Mouse (Mus musculus): ENCODE measurements around the gene Unc50. TPM values are rescaled to one million over a fixed set of nuclear protein-coding genes. Genes with fewer than 3 reads are reported as not detected.

Gene Unc50
- 82.5 and 88.1 TPM in 2 replicates for polyA plus RNA-seq (2014; fragmentation: Nextera tagmentation; extraction: Ambion mirVana)

GRCm38 (mm10) chr1:37429366-37430296 is at the start of gene Unc50, which contains the start of gene Coa5:
TSS of gene Unc50 (plus strand) at chr1:37430139.
TSS of gene Coa5 (minus strand) at chr1:37430103.
- H3K4me2 ChIP-seq, result peak within 1 kb of the TSS; percentile 90
- 2% methylated on average over 57 of the region's 57 CpGs for WGBS (ENCODE audit: insufficient replicate concordance)
- H3K4me3 ChIP-seq (ENCODE audit: low read depth, low read length), result peak within 1 kb of the TSS; percentile 89
- ATAC-seq (replicated peaks; ENCODE audit: insufficient number of reproducible peaks, low FRiP score, low TSS enrichment), result peak; percentile 97
- peaks cover 17% of the 10 kb centered on the region for H3K36me3 ChIP-seq (ENCODE audit: control insufficient read depth, insufficient read depth, low read length)
- peak within 1 kb of the TSS; percentile 91 for H3K9ac ChIP-seq (ENCODE audit: low read depth, low read length)
- no peaks in the 10 kb centered on the region for H3K27me3 ChIP-seq (ENCODE audit: control insufficient read depth, insufficient read depth, low read length)
- H3K9me3 ChIP-seq (replicated peaks; ENCODE audit: control insufficient read depth, low read length), result no peaks in the 10 kb centered on the region
- H3K27ac ChIP-seq (ENCODE audit: low read depth, low read length), result peak within 1 kb of the TSS; percentile 71
- H3K4me1 ChIP-seq (ENCODE audit: control insufficient read depth, insufficient read depth, low read length), result peaks cover 19% of the 10 kb centered on the region

DNA sequence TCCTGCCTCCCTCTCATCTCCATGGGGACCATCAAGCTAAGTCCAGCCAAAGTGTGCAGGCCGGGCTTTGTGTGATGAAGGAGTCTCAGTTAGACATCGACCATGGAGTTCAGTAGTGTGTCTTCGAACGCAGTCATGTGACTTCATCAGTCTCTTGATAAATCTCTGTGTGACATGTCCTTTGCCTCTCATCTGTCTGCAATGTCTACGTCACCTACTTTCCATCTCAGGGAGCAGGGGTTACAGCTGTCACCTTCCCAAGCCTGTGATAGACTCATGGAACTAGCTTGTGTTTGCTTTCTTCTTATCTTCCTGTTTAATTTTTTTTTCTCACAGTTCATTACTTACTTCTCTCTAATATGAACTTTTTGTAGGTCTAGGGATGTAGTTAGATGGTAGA is 49.0 kb upstream of the Unc50 start:
- H3K27ac ChIP-seq (ENCODE audit: low read depth, low read length), result no peak overlapping the region
- no peak overlapping the region for H3K4me3 ChIP-seq (ENCODE audit: low read depth, low read length)
- H3K4me1 ChIP-seq (ENCODE audit: control insufficient read depth, insufficient read depth, low read length), result peaks cover 10% of the 10 kb centered on the region
- 74% methylated on average over 5 of the region's 5 CpGs for WGBS (ENCODE audit: insufficient replicate concordance)
- no peak for ATAC-seq (replicated peaks; ENCODE audit: insufficient number of reproducible peaks, low FRiP score, low TSS enrichment)
- H3K9me3 ChIP-seq (replicated peaks; ENCODE audit: control insufficient read depth, low read length), result no peaks in the 10 kb centered on the region
- no peak overlapping the region for H3K9ac ChIP-seq (ENCODE audit: low read depth, low read length)
- H3K4me2 ChIP-seq, result no peak overlapping the region
- no peaks in the 10 kb centered on the region for H3K27me3 ChIP-seq (ENCODE audit: control insufficient read depth, insufficient read depth, low read length)
- H3K36me3 ChIP-seq (ENCODE audit: control insufficient read depth, insufficient read depth, low read length), result no peaks in the 10 kb centered on the region

GRCm38 (mm10) chr1:37384304-37384703 is 45.6 kb upstream of the Unc50 start:
- Histone ChIP-seq H3K27ac (ENCODE audit: low read depth, low read length) (0 out of 2 replicates have a peak overlapping the region, but pooled peaks have one; percentile 6), H3K9ac (ENCODE audit: low read depth, low read length) (no peak overlapping the region), H3K4me3 (ENCODE audit: low read depth, low read length) (no peak overlapping the region), H3K9me3 (replicated peaks; ENCODE audit: control insufficient read depth, low read length) (no peaks in the 10 kb centered on the region), H3K4me1 (ENCODE audit: control insufficient read depth, insufficient read depth, low read length) (peaks cover 21% of the 10 kb centered on the region), H3K4me2 (no peak overlapping the region), H3K36me3 (ENCODE audit: control insufficient read depth, insufficient read depth, low read length) (no peaks in the 10 kb centered on the region), H3K27me3 (ENCODE audit: control insufficient read depth, insufficient read depth, low read length) (no peaks in the 10 kb centered on the region)
- ATAC-seq (replicated peaks; ENCODE audit: insufficient number of reproducible peaks, low FRiP score, low TSS enrichment), result no peak
- 58% methylated on average over 3 of the region's 3 CpGs for WGBS (ENCODE audit: insufficient replicate concordance)

DNA sequence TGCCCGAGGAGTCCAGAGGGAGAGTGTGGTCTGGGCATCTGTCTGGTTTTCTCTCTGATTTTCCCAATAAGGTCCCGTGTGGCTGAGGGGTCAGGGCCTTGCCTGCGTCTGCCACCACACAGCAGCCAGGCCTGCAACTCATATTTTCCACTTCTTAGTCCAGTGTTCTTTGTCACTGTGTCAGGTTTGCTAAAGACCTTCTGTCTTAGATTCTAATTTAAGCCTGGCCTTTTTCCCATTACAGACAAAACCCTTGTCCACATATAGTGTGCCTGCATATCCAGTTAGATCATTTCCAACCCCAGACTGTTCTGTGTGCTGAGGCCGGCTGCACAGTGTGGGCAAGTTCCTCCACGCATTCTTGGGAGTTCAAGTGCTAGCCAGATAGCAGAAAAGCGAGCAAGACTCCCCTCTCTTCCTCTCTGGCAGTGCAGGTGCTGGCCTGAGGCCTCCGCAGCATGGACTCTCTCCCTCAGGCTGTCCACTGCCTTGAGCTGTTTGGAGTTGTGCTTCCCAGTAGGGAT is 43.4 kb upstream of the Unc50 start:
- Histone ChIP-seq H3K9me3 (replicated peaks; ENCODE audit: control insufficient read depth, low read length) (no peaks in the 10 kb centered on the region), H3K4me1 (ENCODE audit: control insufficient read depth, insufficient read depth, low read length) (peaks cover 21% of the 10 kb centered on the region), H3K4me2 (no peak overlapping the region), H3K4me3 (ENCODE audit: low read depth, low read length) (no peak overlapping the region), H3K27ac (ENCODE audit: low read depth, low read length) (peak overlapping the region; percentile 83), H3K9ac (ENCODE audit: low read depth, low read length) (peak overlapping the region; percentile 46; the same call in 1 of the 2 replicates), H3K36me3 (ENCODE audit: control insufficient read depth, insufficient read depth, low read length) (0 out of 2 replicates have a peak, but pooled peaks cover 3% of the 10 kb centered on the region), H3K27me3 (ENCODE audit: control insufficient read depth, insufficient read depth, low read length) (no peaks in the 10 kb centered on the region)
- 40% methylated on average over 7 of the region's 7 CpGs for WGBS (ENCODE audit: insufficient replicate concordance)
- peak; percentile 50; the same call in 1 of the 2 replicates for ATAC-seq (replicated peaks; ENCODE audit: insufficient number of reproducible peaks, low FRiP score, low TSS enrichment)

GRCm38 (mm10) chr1:37393174-37393573 is 36.8 kb upstream of the Unc50 start:
- Histone ChIP-seq H3K27me3 (ENCODE audit: control insufficient read depth, insufficient read depth, low read length) (no peaks in the 10 kb centered on the region), H3K9me3 (replicated peaks; ENCODE audit: control insufficient read depth, low read length) (no peaks in the 10 kb centered on the region), H3K27ac (ENCODE audit: low read depth, low read length) (no peak overlapping the region), H3K9ac (ENCODE audit: low read depth, low read length) (no peak overlapping the region), H3K4me3 (ENCODE audit: low read depth, low read length) (no peak overlapping the region), H3K4me1 (ENCODE audit: control insufficient read depth, insufficient read depth, low read length) (peaks cover 6% of the 10 kb centered on the region; the same call in 1 of the 2 replicates), H3K36me3 (ENCODE audit: control insufficient read depth, insufficient read depth, low read length) (peaks cover 9% of the 10 kb centered on the region; the same call in 1 of the 2 replicates), H3K4me2 (no peak overlapping the region)
- 75% methylated on average over 5 of the region's 5 CpGs for WGBS (ENCODE audit: insufficient replicate concordance)
- ATAC-seq (replicated peaks; ENCODE audit: insufficient number of reproducible peaks, low FRiP score, low TSS enrichment), result no peak

GRCm38 (mm10) chr1:37396481-37396880 is 33.5 kb upstream of the Unc50 start:
- no peak overlapping the region for H3K9ac ChIP-seq (ENCODE audit: low read depth, low read length)
- no peak for ATAC-seq (replicated peaks; ENCODE audit: insufficient number of reproducible peaks, low FRiP score, low TSS enrichment)
- H3K4me2 ChIP-seq, result no peak overlapping the region
- H3K9me3 ChIP-seq (replicated peaks; ENCODE audit: control insufficient read depth, low read length), result no peaks in the 10 kb centered on the region
- H3K4me1 ChIP-seq (ENCODE audit: control insufficient read depth, insufficient read depth, low read length), result peaks cover 23% of the 10 kb centered on the region
- no peak overlapping the region for H3K27ac ChIP-seq (ENCODE audit: low read depth, low read length)
- H3K4me3 ChIP-seq (ENCODE audit: low read depth, low read length), result no peak overlapping the region
- peaks cover 6% of the 10 kb centered on the region; the same call in 1 of the 2 replicates for H3K36me3 ChIP-seq (ENCODE audit: control insufficient read depth, insufficient read depth, low read length)
- 65% methylated on average over 1 of the region's 1 CpGs for WGBS (ENCODE audit: insufficient replicate concordance)
- no peaks in the 10 kb centered on the region for H3K27me3 ChIP-seq (ENCODE audit: control insufficient read depth, insufficient read depth, low read length)

- no peak for ATAC-seq (replicated peaks; ENCODE audit: insufficient number of reproducible peaks, low FRiP score, low TSS enrichment)
- 53% methylated on average over 3 of the region's 3 CpGs for WGBS (ENCODE audit: insufficient replicate concordance)
- Histone ChIP-seq H3K4me2 (no peak overlapping the region; the same call in 1 of the 2 replicates), H3K9me3 (replicated peaks; ENCODE audit: control insufficient read depth, low read length) (no peaks in the 10 kb centered on the region), H3K27me3 (ENCODE audit: control insufficient read depth, insufficient read depth, low read length) (no peaks in the 10 kb centered on the region), H3K36me3 (ENCODE audit: control insufficient read depth, insufficient read depth, low read length) (no peaks in the 10 kb centered on the region), H3K4me1 (ENCODE audit: control insufficient read depth, insufficient read depth, low read length) (peaks cover 23% of the 10 kb centered on the region), H3K9ac (ENCODE audit: low read depth, low read length) (no peak overlapping the region), H3K4me3 (ENCODE audit: low read depth, low read length) (no peak overlapping the region), H3K27ac (ENCODE audit: low read depth, low read length) (peak overlapping the region; percentile 62; the same call in 1 of the 2 replicates)
Measured at GRCm38 (mm10) chr1:37398961-37399360, 31.0 kb upstream of the Unc50 start.

DNA sequence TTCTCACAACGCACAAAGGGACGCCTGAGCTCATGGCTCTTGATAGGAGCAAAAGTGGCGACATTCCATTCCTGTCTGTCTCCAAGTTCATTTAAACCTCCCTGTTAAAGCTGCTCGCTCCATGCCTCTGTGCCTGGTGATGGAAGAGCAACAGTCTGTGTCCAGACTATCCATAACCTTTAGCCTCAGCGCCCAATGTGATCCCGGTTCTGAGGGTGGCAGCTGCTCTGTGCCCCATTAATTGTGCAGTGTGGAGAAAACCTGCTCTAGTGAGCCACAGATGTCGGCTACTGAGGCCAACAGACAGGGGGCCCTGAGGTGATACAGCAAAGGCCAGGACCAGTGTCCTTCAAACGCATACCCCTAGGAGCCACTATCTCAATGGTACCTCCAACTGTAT is 30.2 kb upstream of the Unc50 start:
- H3K27me3 ChIP-seq (ENCODE audit: control insufficient read depth, insufficient read depth, low read length), result no peaks in the 10 kb centered on the region
- H3K27ac ChIP-seq (ENCODE audit: low read depth, low read length), result peak overlapping the region; percentile 62
- peak overlapping the region; percentile 20 for H3K4me2 ChIP-seq
- H3K9me3 ChIP-seq (replicated peaks; ENCODE audit: control insufficient read depth, low read length), result no peaks in the 10 kb centered on the region
- no peak overlapping the region for H3K9ac ChIP-seq (ENCODE audit: low read depth, low read length)
- no peaks in the 10 kb centered on the region for H3K36me3 ChIP-seq (ENCODE audit: control insufficient read depth, insufficient read depth, low read length)
- WGBS (ENCODE audit: insufficient replicate concordance), result 35% methylated on average over 8 of the region's 8 CpGs
- H3K4me3 ChIP-seq (ENCODE audit: low read depth, low read length), result no peak overlapping the region
- peaks cover 23% of the 10 kb centered on the region for H3K4me1 ChIP-seq (ENCODE audit: control insufficient read depth, insufficient read depth, low read length)
- ATAC-seq (replicated peaks; ENCODE audit: insufficient number of reproducible peaks, low FRiP score, low TSS enrichment), result no peak
